Mouse (Mus musculus) heart, adult 10 weeks (tissue): Measurements from ENCODE around the gene Bad. TPM values are rescaled to one million over a fixed set of nuclear protein-coding genes. Genes with fewer than 3 reads are reported as not detected.

Source experiments
- polyA plus RNA-seq: library from polyadenylated mRNA; stranded (reverse); fragments of 350-450 nt; fragmentation: Illumina TruSeq; extraction: RNeasy Lipid Tissue Mini Kit (QIAGEN cat#74804); gene quantifications from one replicate; pipeline ENCODE4 v1.2.3, GENCODE M21; 2014; ENCODE audit warnings: low read depth, low replicate concordance

The Bad gene
- polyA plus RNA-seq = 33.9 TPM

DNA sequence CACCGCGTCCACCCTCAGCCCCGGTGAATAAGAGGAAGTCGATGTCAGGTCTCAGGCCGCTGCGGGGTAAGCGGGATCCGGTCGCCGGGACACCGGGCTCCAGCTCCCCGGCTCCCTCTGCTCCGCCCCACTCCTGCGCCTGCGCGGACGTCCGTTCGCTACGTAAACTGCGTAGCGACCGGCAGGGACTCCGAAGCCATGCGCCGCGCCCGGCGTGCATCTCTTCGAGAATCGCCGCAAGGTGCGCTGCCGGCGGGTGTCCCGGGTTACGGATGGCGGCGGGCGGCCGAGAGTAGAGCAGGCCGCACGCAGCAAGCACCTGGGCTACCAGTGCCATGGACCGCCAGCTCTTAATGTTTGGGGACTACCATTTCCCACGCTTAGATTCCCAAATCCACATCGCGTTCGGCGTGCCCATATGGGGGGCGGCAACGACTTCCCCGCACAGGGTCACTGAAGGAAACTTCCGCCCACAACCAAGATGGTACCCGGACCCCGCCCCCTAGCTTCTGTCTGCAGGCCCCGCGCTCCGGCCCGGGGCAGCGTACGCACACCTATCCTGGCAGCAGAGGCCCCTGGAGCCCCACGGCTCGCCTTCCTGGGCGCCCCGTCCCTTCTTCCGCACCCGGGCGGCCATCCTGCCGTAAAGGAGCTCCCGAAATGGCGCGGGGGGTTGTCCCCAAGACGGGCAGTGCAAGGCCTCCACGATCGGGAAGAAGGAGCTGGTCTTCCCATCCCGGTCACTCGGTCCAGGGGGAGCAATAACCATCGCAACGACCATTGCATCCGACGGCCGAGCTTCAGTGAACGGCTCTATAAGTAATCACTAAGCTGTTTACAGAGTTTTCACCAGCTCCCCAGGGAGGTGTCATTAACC is at the start of gene Bad:
Gene Bad, plus strand, starts transcription at position 490 of the 877 bp plus-strand sequence.

DNA sequence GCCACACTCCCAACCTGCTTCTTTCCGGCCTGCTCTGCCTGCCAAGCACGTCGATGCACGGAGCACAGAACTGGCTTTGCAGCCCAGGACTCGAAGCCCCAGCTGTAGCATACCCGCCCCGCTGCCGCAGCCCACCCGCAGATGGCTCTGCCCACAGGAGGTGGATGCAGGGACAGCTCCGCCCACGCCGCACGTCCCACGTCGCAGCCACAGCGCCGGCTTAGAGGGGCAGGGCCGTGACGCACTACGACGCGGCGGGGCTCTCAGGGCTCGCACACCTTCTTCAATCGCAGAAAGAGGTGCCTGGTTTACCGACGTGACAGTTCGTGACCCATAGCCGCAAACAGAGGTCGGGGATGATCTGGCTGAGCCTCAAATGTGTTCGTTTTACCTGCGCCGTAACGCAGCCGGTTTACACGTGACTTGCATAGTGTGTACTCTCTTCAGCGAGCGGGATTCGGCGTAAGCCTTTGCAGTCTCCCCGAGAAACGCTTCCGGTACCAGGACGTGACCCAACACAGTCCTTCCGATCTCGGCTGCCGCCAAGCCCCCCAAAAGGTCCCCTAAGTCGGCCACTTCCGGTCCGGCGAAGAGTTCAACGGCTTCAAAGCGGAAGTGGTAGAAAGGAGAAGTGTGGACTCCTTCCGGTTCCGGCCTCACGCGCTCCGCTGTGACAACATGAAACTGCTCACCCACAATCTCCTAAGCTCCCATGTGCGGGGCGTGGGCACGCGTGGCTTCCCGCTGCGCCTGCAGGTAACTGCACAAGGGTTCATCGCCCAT is 32.0 kb upstream of the Bad start, which contains the start of the genes Trmt112 and Prdx5:
Gene Trmt112, plus strand, starts transcription at position 192 of the 783 bp plus-strand sequence.
Gene Prdx5, minus strand, starts transcription at position 600 of the 783 bp plus-strand sequence.

GRCm38 (mm10) chr19:6921647-6922567 is 19.8 kb upstream of the Bad start, which contains the start of gene Esrra:
Esrra (minus strand) TSS chr19:6921813.

DNA sequence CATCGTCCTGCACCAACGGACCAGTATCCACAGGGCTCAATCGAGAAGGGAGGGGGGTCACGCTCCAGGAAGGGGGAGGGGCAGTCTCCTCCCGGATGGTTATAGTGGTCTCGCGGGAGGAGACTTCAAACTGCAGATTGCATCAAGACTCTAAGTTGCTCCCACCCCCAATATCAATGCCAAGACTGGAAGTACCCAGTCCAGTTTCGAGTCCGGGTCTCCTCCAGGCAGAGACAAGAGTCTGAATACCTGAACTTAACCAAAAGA is 16.4 kb upstream of the Bad start, which contains the start of gene Catsperz:
Gene Catsperz, minus strand, starts transcription at position 74 of the 267 bp plus-strand sequence.

GRCm38 (mm10) chr19:6934195-6934977 is 7.3 kb upstream of the Bad start, which contains the start of gene Kcnk4:
Kcnk4 (minus strand) TSS chr19:6934515.

DNA sequence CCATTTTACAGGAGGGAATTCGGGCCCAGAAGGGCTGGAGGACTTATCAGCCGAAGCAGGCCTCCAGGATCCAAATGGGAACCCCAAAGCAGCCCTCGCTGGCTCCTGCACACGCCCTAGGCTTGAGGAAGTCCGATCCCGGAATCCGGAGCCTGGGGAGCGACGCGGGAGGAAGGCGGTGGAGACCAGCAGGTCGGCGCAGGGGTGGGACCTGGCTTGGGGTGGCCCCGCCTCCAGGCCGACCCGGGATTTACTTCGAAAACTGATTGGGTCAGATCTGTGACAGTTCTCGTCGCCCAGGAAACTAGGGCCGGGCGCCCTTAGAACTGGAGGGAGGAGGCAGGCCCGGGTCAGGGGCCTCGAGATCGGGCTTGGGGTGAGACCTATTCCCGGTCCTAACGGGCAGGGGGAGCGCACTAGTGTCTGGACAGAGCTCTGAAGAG is 609 bp downstream of the Bad start, which contains the start of gene Gpr137:
Gene Gpr137, minus strand, starts transcription at position 232 of the 443 bp plus-strand sequence.

GRCm38 (mm10) chr19:6974211-6975205 is 32.8 kb downstream of the Bad start, which contains the start of gene Ppp1r14b:
Ppp1r14b (plus strand) TSS chr19:6974968.

GRCm38 (mm10) chr19:6975537-6976521 is 34.2 kb downstream of the Bad start, which contains the start of gene Plcb3:
Plcb3 (minus strand) TSS chr19:6976470.

DNA sequence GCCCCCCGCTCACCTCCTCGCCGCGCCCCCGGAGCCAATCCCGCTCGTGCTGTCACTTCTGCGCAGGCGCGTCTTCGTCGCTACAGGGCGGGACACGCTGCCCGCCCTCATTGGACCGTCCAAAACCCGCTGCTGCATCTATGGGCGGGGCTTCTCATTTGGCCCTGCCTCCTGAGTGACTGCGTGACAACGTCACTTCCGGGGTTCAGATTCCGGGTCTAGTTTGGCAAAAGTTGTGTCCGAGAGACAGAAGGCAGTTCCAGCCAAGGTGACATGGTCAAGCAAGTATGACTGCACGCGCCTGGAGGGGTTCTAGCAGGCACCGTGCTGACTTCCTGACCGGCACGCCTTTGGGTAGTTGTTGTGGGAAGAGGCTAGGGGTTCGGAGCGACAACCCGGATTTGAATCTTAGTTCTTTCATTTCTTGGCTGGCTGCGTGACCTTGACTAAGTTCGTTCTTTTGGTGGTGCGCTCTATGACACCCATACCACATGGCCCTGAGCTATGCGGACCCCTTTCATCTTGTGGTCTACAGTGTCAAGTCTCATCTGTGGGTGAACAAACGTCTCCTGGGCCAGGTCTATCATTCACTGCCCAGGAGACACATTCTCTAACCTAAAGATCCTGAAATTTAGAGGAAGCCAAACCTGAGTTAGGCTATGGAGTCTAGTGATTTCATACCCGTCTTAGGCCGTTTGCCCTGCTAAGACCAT is 38.9 kb downstream of the Bad start, which contains the start of gene Fkbp2:
Gene Fkbp2, minus strand, starts transcription at position 121 of the 713 bp plus-strand sequence.

GRCm38 (mm10) chr19:6987061-6987903 is 45.6 kb downstream of the Bad start, which contains the start of gene Vegfb:
Vegfb (minus strand) TSS chr19:6987651.

GRCm38 (mm10) chr19:6992011-6992858 is 50.6 kb downstream of the Bad start, which contains the start of gene Dnajc4:
Dnajc4 (minus strand) TSS chr19:6992572.

DNA sequence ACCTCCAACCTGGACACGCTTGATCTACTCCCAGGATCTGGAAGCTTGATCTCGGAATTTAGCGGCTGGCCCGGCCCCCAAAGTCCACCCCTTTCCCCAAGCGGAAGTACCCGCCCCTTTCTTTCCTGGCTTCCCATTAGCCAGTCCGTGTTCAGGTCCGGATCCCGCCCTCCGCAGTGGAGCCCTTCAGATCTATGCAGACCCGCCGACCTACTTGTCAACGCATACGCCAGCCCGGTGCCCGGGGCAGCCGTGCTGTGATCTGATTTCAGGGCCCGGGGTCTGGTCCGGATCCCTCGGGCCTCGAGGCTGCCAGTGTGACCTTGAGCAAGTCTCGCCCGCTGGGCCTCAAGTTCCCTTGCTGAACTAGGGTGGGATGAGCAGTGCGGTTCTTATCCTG is 54.3 kb downstream of the Bad start, which contains the start of the genes Nudt22 and Trpt1:
Gene Nudt22, minus strand, starts transcription at position 112 of the 400 bp plus-strand sequence.
Gene Trpt1, plus strand, starts transcription at position 126 of the 400 bp plus-strand sequence.

